Mouse (Mus musculus) ES-E14 (cell line): Measurements from ENCODE around the gene Tesc. TPM values are rescaled to one million over a fixed set of nuclear protein-coding genes. Genes with fewer than 3 reads are reported as not detected.

ENCODE experiments used
- DNase-seq: peaks from one replicate; pipeline ENCODE4 v3.0.0-alpha.2; 2013; ENCODE audit warnings: low read depth, low spot score
- H3K27ac ChIP-seq: 2 replicates; pipeline ENCODE4 v1.5.1; 2012; ENCODE audit warnings: low read depth, mild to moderate bottlenecking, low read length, moderate library complexity, mixed read lengths; ENCODE audit not compliant: poor library complexity, insufficient read depth, severe bottlenecking
- H3K36me3 ChIP-seq: 2 replicates; pipeline ENCODE4 v1.6.1; 2012; ENCODE audit warnings: mild to moderate bottlenecking, low read length, moderate library complexity, mixed read lengths; ENCODE audit not compliant: control insufficient read depth, poor library complexity, insufficient read depth, severe bottlenecking
- H3K4me1 ChIP-seq, 2 experiments: fragments of 150-350 bp in 1 of 2; sonication (generic) in 1 of 2; 2 replicates each; pipeline ENCODE4 v1.6.1; 2012; ENCODE audit warnings: low read length in 2 of 2, mild to moderate bottlenecking in 1 of 2, mixed read lengths in 1 of 2; ENCODE audit not compliant: control insufficient read depth in 2 of 2, insufficient read depth in 2 of 2, poor library complexity in 1 of 2
- H3K4me3 ChIP-seq, 2 experiments: fragments of 150-350 bp in 1 of 2; sonication (generic) in 1 of 2; 2 replicates each; pipeline ENCODE4 v1.5.1; 2012; ENCODE audit warnings: low read length in 2 of 2, low read depth in 1 of 2, mild to moderate bottlenecking in 1 of 2, mixed read lengths in 1 of 2; ENCODE audit not compliant: insufficient read depth in 1 of 2, poor library complexity in 1 of 2, severe bottlenecking in 1 of 2
- H3K9ac ChIP-seq: 2 replicates; pipeline ENCODE4 v1.6.1; 2012; ENCODE audit warnings: low read depth, mild to moderate bottlenecking, low read length, mixed read lengths; ENCODE audit not compliant: poor library complexity, insufficient read depth, severe bottlenecking
- H3K9me3 ChIP-seq: fragments of 150-350 bp; sonication (generic); 2 replicates; pipeline ENCODE4 v1.6.1; 2012; ENCODE audit warnings: low read depth, mild to moderate bottlenecking, low read length; ENCODE audit not compliant: control insufficient read depth, insufficient read depth
- CHD2 ChIP-seq: IDR thresholded peaks from 2 replicates; pipeline ENCODE4 v1.6.1; 2014; ENCODE audit warnings: mild to moderate bottlenecking, low read depth, low read length, inconsistent platforms
- HCFC1 ChIP-seq: IDR thresholded peaks from 2 replicates; pipeline ENCODE4 v1.6.1; 2012; ENCODE audit warnings: low read length, inconsistent platforms, borderline replicate concordance; ENCODE audit not compliant: insufficient read depth
- MAFK ChIP-seq: IDR thresholded peaks from 2 replicates; pipeline ENCODE4 v1.6.1; 2014; ENCODE audit warnings: mild to moderate bottlenecking, low read depth, low read length, inconsistent platforms; ENCODE audit not compliant: insufficient read depth
- ZC3H11A ChIP-seq: IDR thresholded peaks from 2 replicates; pipeline ENCODE4 v1.6.1; 2012; ENCODE audit warnings: low read depth, mild to moderate bottlenecking, inconsistent platforms, low read length, borderline replicate concordance
- ZNF384 ChIP-seq: IDR thresholded peaks from 2 replicates; pipeline ENCODE4 v1.6.1; 2012; ENCODE audit warnings: low read depth, low read length, inconsistent platforms
- in situ Hi-C, 2 experiments: fragments of 600-800 bp; cut with MboI; formaldehyde crosslinking; loops; one replicate each; pipeline ENCODE4 v1.15.1; 2025; ENCODE audit warnings: low sequenced_read_pairs in 2 of 2, inconsistent platforms in 1 of 2; ENCODE audit not compliant: unreplicated experiment in 2 of 2
- total RNA-seq: library from RNA; depleted of rRNA; stranded (reverse); fragments of 300-350 nt; gene quantifications from 2 replicates; pipeline ENCODE4 v1.2.3, GENCODE M21; 2012

The Tesc gene
- total RNA-seq, 1 experiment: 3.1 TPM

DNA sequence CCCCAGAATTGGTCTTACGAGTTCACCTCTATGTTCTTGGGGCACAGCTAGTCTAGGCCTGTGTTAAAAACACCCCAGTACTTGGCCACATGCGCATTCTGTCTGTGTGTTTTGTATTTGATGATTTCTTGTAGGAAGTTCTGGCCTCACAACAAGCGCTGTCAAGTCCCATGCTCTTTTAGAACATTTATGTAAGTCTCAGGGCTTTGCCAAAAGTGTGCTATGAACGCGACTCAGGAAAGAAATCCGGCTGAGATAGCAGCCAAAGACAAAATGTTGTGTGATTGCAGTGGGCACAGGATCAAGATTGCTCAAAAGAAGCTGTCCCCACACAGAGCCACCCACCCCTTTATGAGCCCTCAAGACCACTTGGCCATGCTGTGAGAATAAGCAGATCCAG, 34.0 kb upstream of the Tesc start:
- H3K36me3 ChIP-seq: peaks cover 69% of the 10 kb centered on the region
- TF ChIP-seq MAFK (no peak), ZNF384 (no peak), ZC3H11A (no peak), HCFC1 (no peak), CHD2 (no peak)

DNA sequence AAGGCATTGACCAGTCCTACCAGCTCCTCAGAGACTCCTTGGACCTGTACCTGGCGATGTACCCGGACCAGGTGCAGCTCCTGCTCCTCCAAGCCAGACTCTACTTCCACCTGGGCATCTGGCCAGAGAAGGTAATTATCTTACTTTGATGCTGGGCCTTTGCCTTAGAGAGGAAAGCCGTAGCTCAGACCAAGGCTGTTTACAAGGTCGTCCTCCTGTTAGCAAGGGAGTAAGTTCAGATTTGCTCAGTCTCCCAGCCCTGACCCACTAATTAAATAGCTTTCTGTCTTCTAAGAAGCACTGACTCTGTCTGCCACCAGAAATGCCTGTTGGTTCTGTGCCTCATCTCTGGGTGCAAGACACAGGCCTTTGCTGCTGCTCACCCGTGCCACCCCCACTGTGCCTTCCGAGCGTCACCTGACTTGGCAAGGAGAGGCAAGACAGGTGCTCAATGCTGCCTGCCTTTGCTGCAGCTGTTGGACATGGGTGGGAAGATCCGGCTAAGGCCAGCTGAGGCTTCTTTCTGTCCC, 32.1 kb upstream of the Tesc start:
- Histone ChIP-seq H3K9ac (no peak overlapping the region), H3K9me3 (no peaks in the 10 kb centered on the region), H3K4me3 (no peak overlapping the region), H3K36me3 (peaks cover 58% of the 10 kb centered on the region), H3K4me1 (no peaks in the 10 kb centered on the region), H3K27ac (no peak overlapping the region)
- TF ChIP-seq ZNF384: no peak
- no peak for TF ChIP-seq HCFC1
- TF ChIP-seq MAFK: no peak
- TF ChIP-seq ZC3H11A: no peak
- TF ChIP-seq CHD2: no peak
- in situ Hi-C loops: no loop called here
- no peak for DNase-seq

More for the DNA sequence above, 34.0 kb upstream of the Tesc start:
- H3K9ac ChIP-seq: no peak overlapping the region
- no peaks in the 10 kb centered on the region; a peak in 1 of 4 replicates for H3K4me1 ChIP-seq
- no peaks in the 10 kb centered on the region for H3K9me3 ChIP-seq
- no peak overlapping the region for H3K4me3 ChIP-seq
- no peak overlapping the region for H3K27ac ChIP-seq
- DNase-seq: no peak
- in situ Hi-C loops: no loop called here

DNA sequence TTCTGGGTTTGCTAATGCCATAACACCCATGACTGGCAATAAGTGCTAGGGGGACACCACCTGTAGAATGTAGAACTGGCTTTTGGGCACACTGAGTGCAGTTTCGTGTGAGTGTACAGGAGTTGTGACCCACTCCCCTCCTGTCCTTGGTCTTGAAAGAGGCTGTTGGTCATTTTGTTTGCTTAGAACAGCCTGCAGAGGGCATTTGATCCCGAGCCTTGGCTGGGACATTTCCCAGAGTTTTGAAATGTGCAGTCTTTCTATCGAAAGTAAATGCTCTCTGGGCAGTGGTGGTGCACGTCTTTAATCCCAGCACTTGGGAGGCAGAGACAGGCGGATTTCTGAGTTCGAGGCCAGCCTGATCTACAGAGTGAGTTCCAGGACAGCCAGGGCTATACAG, 31.6 kb upstream of the Tesc start:
- H3K4me3 ChIP-seq: no peak overlapping the region
- H3K9ac ChIP-seq: no peak overlapping the region
- no peak for DNase-seq
- no peak overlapping the region for H3K27ac ChIP-seq
- no peaks in the 10 kb centered on the region for H3K9me3 ChIP-seq
- H3K36me3 ChIP-seq: peaks cover 58% of the 10 kb centered on the region
- in situ Hi-C loops: no loop called here
- no peak for TF ChIP-seq MAFK
- TF ChIP-seq ZNF384: no peak
- TF ChIP-seq HCFC1: no peak
- TF ChIP-seq CHD2: no peak
- TF ChIP-seq ZC3H11A: no peak
- no peaks in the 10 kb centered on the region for H3K4me1 ChIP-seq

DNA sequence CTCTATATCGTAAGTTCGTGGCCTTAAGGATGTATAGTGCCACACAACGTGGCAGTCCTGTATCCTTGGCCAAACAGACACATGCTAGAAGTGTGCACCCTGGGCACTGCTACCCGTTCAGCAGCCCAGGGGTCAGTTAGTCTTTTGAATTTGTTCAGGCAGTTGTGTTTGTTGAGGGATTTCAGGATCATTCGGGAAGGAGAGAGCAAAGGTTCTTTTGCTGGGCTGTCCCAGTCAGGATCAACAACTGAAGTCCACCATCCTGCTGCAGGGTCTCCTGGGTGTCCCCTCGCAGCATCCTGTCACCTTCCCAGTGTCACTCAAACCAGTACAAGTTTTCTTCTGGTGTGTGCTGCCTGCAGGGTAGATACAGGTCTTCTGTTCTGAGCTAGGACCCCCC, 31.0 kb upstream of the Tesc start:
- no peak overlapping the region for H3K4me3 ChIP-seq
- H3K4me1 ChIP-seq: no peaks in the 10 kb centered on the region
- TF ChIP-seq HCFC1: no peak
- no peak for TF ChIP-seq MAFK
- no peak for TF ChIP-seq ZC3H11A
- TF ChIP-seq ZNF384: no peak
- TF ChIP-seq CHD2: no peak
- in situ Hi-C loops: no loop called here
- no peak overlapping the region for H3K9ac ChIP-seq
- H3K36me3 ChIP-seq: peaks cover 59% of the 10 kb centered on the region
- no peaks in the 10 kb centered on the region for H3K9me3 ChIP-seq
- no peak for DNase-seq
- no peak overlapping the region for H3K27ac ChIP-seq

DNA sequence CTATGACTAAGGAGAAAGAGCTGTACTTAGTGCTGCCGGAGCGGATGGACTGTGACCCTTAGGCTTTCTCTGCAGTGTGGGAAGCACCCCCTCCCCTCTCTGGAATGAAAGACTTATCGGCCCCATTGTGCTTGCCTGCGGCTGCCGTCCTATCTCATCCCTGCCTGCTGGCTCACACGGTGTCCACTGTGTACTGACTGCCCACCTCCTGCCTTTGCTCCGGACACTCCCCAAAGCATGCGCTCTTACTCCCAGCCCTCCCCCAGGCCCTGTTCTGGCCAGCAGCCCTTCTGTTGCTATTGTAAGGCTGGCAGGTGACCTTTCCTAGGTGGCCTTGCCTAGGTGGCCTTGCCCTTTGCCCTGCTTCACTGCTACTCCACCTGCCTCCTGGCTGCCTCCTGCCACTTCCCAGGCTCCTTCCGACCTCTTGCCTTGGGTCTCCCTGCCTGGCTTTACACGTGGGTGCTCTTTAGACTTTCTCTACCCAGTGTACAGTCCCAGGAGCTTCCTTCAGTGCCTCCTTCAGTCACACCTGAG, 30.0 kb upstream of the Tesc start:
- H3K4me1 ChIP-seq: no peaks in the 10 kb centered on the region; a peak in 1 of 4 replicates
- H3K4me3 ChIP-seq: no peak overlapping the region
- H3K9ac ChIP-seq: no peak overlapping the region
- TF ChIP-seq ZNF384: no peak
- no peak for TF ChIP-seq CHD2
- TF ChIP-seq MAFK: no peak
- TF ChIP-seq HCFC1: no peak
- TF ChIP-seq ZC3H11A: no peak
- DNase-seq: no peak
- H3K36me3 ChIP-seq: peaks cover 59% of the 10 kb centered on the region
- in situ Hi-C loops: no loop called here
- no peak overlapping the region for H3K27ac ChIP-seq
- H3K9me3 ChIP-seq: no peaks in the 10 kb centered on the region
